Mouse (Mus musculus): Measurements from ENCODE around the gene Gucy2c. TPM values are rescaled to one million over a fixed set of nuclear protein-coding genes. Genes with fewer than 3 reads are reported as not detected.
A peak's percentile ranks its signal among the peaks of the same experiment; 100 is the strongest.

The Gucy2c gene
- polyA plus RNA-seq, 1 experiment from 2014 or later = 1.1 TPM

DNA sequence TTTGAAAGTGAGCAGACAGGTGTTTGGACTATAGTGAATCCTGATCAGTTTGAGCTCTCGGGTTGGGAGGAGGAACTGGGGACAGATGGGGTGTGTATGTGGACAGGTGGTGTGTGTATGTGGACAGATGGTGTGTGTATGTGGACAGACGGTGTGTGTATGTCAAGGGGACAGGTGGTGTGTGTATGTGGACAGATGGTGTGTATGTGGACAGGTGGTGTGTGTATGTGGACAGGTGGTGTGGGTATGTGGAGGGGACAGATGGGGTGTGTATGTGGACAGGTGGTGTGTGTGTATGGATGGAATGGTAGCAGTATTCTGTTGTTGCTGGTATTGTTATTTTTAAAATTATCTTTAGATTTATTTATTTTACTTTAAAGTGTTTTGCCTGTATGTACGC is 79.7 kb downstream of the Gucy2c start:
- DNase-seq = no peak
- no peak for ATAC-seq (ENCODE audit: low FRiP score, low TSS enrichment)
- H3K9me3 ChIP-seq (ENCODE audit: control insufficient read depth, low read length) = no peaks in the 10 kb centered on the region
- no peak overlapping the region for H3K27ac ChIP-seq (replicated peaks; ENCODE audit: low read depth, low read length)
- 92% methylated on average over 3 of the region's 3 CpGs for WGBS
- no peak overlapping the region for H3K4me2 ChIP-seq (ENCODE audit: low read length)
- H3K4me1 ChIP-seq (ENCODE audit: control insufficient read depth, insufficient read depth, low read length) = no peaks in the 10 kb centered on the region
- no peaks in the 10 kb centered on the region for H3K36me3 ChIP-seq (ENCODE audit: control insufficient read depth, insufficient read depth, low read length)
- H3K4me3 ChIP-seq (replicated peaks; ENCODE audit: low read depth, low read length) = no peak overlapping the region
- H3K27me3 ChIP-seq (ENCODE audit: control insufficient read depth, insufficient read depth, low read length) = no peaks in the 10 kb centered on the region
- H3K9ac ChIP-seq (replicated peaks; ENCODE audit: low read length) = no peak overlapping the region

DNA sequence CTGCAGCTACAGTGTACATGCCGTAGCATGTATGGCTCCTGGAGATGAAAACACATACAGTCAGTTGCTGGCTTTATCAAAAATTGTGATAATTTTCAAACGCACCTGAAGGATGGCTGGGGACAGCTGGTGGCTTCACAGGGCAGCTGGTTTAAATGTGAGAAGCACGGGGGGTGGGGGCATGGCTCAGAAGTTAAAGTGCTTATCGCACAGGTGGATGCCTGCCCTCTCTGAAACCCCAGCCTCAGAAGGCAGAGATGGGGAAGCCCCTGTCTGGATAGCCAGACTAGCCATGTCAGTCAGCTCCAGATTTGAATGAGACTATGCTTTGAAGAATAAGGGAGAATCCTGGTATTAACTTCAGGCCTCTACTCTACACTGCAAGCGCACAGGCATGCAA is 80.4 kb downstream of the Gucy2c start:
- 87% methylated on average over 5 of the region's 5 CpGs for WGBS
- no peaks in the 10 kb centered on the region for H3K9me3 ChIP-seq (ENCODE audit: control insufficient read depth, low read length)
- no peak for ATAC-seq (ENCODE audit: low FRiP score, low TSS enrichment)

DNA sequence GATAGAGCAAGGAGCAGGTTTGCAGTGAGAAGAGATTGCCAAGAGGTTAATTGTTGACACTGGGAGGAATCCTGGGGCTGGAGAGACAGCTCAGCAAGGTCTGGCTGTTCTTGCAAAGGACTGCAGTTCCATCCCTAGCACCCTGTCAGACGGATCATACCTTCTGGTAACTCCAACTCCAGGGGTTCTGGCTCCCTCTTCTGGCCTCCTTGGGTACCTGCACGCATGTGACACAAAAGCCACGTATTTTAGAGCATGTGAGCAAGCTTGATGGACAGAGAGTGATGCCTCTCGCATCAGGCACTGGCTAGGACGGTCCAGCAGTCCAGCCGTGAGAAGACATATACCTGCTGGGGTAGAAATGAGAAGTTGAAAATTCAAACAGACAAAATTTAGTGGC is 90.3 kb downstream of the Gucy2c start:
- WGBS = 93% methylated on average over 6 of the region's 6 CpGs
- Histone ChIP-seq H3K4me2 (ENCODE audit: low read length) (no peak overlapping the region), H3K9ac (replicated peaks; ENCODE audit: low read length) (no peak overlapping the region), H3K27me3 (ENCODE audit: control insufficient read depth, insufficient read depth, low read length) (no peaks in the 10 kb centered on the region), H3K4me3 (replicated peaks; ENCODE audit: low read depth, low read length) (no peak overlapping the region), H3K36me3 (ENCODE audit: control insufficient read depth, insufficient read depth, low read length) (no peaks in the 10 kb centered on the region), H3K27ac (replicated peaks; ENCODE audit: low read depth, low read length) (no peak overlapping the region), H3K4me1 (ENCODE audit: control insufficient read depth, insufficient read depth, low read length) (no peaks in the 10 kb centered on the region), H3K9me3 (ENCODE audit: control insufficient read depth, low read length) (no peaks in the 10 kb centered on the region)
- no peak for DNase-seq
- no peak for ATAC-seq (ENCODE audit: low FRiP score, low TSS enrichment)

More for the DNA sequence above, 80.4 kb downstream of the Gucy2c start:
- Histone ChIP-seq H3K27ac (replicated peaks; ENCODE audit: low read depth, low read length) (no peak overlapping the region), H3K27me3 (ENCODE audit: control insufficient read depth, insufficient read depth, low read length) (no peaks in the 10 kb centered on the region), H3K9ac (replicated peaks; ENCODE audit: low read length) (no peak overlapping the region), H3K4me2 (ENCODE audit: low read length) (no peak overlapping the region), H3K36me3 (ENCODE audit: control insufficient read depth, insufficient read depth, low read length) (no peaks in the 10 kb centered on the region), H3K4me3 (replicated peaks; ENCODE audit: low read depth, low read length) (no peak overlapping the region), H3K4me1 (ENCODE audit: control insufficient read depth, insufficient read depth, low read length) (no peaks in the 10 kb centered on the region)
- DNase-seq = no peak

DNA sequence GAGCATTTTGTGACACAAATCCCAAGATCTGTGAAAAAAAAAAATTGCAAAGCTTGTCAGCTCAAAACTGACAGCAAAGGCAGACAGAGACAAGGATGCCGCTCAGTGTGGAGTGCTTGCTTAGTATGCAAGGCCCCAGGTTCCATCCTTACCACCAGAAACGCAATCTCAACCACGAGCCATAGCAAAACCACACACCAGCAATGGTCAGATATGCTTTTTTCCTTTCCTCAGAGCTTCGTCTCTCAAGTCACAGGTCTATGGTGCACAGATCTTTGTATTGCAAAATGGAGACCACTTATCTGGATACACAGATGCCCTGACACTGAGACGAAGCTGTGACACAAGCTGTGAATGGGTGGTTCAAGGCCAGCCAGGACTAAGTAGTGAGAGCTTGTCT is 91.0 kb downstream of the Gucy2c start:
- Histone ChIP-seq H3K4me2 (ENCODE audit: low read length) (no peak overlapping the region), H3K9ac (replicated peaks; ENCODE audit: low read length) (no peak overlapping the region), H3K9me3 (ENCODE audit: control insufficient read depth, low read length) (no peaks in the 10 kb centered on the region), H3K4me1 (ENCODE audit: control insufficient read depth, insufficient read depth, low read length) (no peaks in the 10 kb centered on the region), H3K27ac (replicated peaks; ENCODE audit: low read depth, low read length) (no peak overlapping the region), H3K4me3 (replicated peaks; ENCODE audit: low read depth, low read length) (no peak overlapping the region), H3K27me3 (ENCODE audit: control insufficient read depth, insufficient read depth, low read length) (no peaks in the 10 kb centered on the region), H3K36me3 (ENCODE audit: control insufficient read depth, insufficient read depth, low read length) (no peaks in the 10 kb centered on the region)
- DNase-seq (no peak), ATAC-seq (ENCODE audit: low FRiP score, low TSS enrichment) (no peak)
- WGBS = 83% methylated on average over 5 of the region's 5 CpGs

DNA sequence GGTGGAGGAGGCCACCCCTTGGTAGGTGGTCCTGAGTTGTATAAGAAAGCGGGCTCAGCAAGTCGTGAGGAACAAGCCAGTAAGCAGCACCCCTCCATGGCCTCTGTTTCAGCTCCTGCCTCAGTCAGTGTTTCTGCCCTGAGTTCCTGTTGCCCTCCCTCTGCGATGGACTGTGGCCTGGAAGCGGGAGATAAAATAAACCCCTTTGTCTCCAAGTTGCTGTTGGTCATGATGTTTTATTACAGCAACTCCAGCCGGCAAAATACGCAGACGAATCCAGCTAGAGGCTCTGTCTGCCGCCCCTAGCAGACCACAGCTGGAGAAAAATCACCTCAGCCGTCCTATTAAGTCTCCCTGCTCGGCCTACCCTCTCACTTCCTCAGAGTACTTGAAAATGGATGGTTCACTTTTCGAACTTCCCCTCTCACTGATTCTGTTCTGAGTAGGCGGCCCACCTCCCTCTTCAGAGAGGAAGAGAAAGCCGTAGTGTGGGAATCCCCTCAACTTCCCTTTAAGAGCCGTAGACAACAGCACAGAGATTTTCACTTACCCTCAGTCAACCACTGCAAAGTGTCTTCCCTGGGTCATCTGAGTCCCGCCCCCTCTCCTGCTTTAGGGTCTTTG is 91.7 kb downstream of the Gucy2c start:
- ATAC-seq (ENCODE audit: low FRiP score, low TSS enrichment) (no peak), DNase-seq (no peak)
- Histone ChIP-seq H3K36me3 (ENCODE audit: control insufficient read depth, insufficient read depth, low read length) (no peaks in the 10 kb centered on the region), H3K27ac (replicated peaks; ENCODE audit: low read depth, low read length) (no peak overlapping the region), H3K9me3 (ENCODE audit: control insufficient read depth, low read length) (no peaks in the 10 kb centered on the region), H3K4me1 (ENCODE audit: control insufficient read depth, insufficient read depth, low read length) (no peaks in the 10 kb centered on the region), H3K4me2 (ENCODE audit: low read length) (no peak overlapping the region), H3K27me3 (ENCODE audit: control insufficient read depth, insufficient read depth, low read length) (no peaks in the 10 kb centered on the region), H3K4me3 (replicated peaks; ENCODE audit: low read depth, low read length) (no peak overlapping the region), H3K9ac (replicated peaks; ENCODE audit: low read length) (no peak overlapping the region)
- 79% methylated on average over 15 of the region's 15 CpGs for WGBS

DNA sequence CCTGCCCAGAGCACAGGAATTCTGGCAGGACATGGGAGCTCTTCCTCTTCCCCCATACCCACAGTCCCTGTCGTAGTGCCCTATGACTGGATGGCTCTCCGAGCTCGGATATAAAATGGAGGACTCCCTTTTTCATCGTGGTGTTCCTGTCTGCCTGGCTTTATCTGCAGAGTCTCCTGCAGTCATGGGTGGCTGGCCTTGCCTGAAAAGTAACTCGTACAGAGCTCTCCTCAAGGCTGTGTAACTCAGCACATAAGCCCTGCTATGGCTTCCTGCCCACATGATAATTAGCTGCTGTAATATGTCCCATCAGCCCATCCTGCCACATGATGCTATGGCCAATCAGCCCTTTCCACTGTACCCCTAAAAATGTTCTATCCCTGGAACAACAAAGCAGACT is 96.1 kb downstream of the Gucy2c start:
- Histone ChIP-seq H3K4me3 (replicated peaks; ENCODE audit: low read depth, low read length) (no peak overlapping the region), H3K27me3 (ENCODE audit: control insufficient read depth, insufficient read depth, low read length) (no peaks in the 10 kb centered on the region), H3K9me3 (ENCODE audit: control insufficient read depth, low read length) (no peaks in the 10 kb centered on the region), H3K36me3 (ENCODE audit: control insufficient read depth, insufficient read depth, low read length) (no peaks in the 10 kb centered on the region), H3K9ac (replicated peaks; ENCODE audit: low read length) (no peak overlapping the region), H3K4me1 (ENCODE audit: control insufficient read depth, insufficient read depth, low read length) (no peaks in the 10 kb centered on the region), H3K4me2 (ENCODE audit: low read length) (no peak overlapping the region), H3K27ac (replicated peaks; ENCODE audit: low read depth, low read length) (no peak overlapping the region)
- ATAC-seq (ENCODE audit: low FRiP score, low TSS enrichment) (no peak), DNase-seq (no peak)
- 67% methylated on average over 5 of the region's 5 CpGs for WGBS

DNA sequence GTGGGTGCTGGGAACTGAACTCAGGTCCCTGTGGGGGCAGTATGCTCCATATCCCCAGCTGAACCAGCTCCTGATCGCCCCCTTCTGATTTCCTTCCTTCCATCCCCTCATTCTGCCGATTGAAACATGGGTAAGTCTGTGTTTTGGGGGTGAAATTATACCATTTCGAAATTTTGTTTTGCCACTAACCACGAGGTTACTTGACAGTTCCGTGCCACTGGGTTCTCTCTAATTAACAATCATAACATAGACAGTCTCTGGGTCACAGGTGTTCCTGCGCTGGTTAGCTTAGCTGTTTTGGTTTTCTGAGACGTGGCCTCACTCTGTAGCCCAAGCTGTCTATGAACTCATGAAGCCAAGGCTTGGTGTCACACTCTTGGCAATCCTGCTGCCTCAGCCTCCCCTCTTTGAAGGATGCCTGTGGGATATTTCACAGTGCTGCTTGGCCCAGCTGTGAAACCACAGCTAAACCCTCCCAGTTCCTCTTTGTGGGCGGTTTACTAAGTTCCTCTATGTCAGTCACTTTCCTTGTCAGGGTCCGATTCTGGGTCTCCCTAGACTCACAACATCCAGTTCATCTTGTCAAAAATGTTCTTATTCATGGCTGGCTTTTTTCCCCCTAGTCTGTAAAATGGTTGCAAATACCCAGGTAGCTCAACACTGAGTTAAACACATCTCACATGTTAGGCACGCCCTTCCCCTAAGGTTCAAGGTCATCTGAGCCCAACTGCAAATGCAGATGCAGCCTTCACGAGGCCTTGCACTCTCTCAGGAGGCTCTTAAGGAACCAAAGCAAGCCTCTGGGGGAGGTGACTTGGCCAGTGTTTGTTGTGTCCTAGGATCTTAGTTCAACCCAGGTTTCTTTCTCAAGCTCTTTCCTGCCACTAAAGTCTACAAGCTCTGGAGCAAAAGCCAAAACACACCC is 97.9 kb downstream of the Gucy2c start:
- DNase-seq (no peak), ATAC-seq (ENCODE audit: low FRiP score, low TSS enrichment) (no peak)
- H3K4me2 ChIP-seq (ENCODE audit: low read length) = no peak overlapping the region
- no peak overlapping the region for H3K9ac ChIP-seq (replicated peaks; ENCODE audit: low read length)
- H3K27me3 ChIP-seq (ENCODE audit: control insufficient read depth, insufficient read depth, low read length) = no peaks in the 10 kb centered on the region
- no peaks in the 10 kb centered on the region for H3K9me3 ChIP-seq (ENCODE audit: control insufficient read depth, low read length)
- H3K27ac ChIP-seq (replicated peaks; ENCODE audit: low read depth, low read length) = no peak overlapping the region
- no peaks in the 10 kb centered on the region for H3K4me1 ChIP-seq (ENCODE audit: control insufficient read depth, insufficient read depth, low read length)
- no peak overlapping the region for H3K4me3 ChIP-seq (replicated peaks; ENCODE audit: low read depth, low read length)
- 87% methylated on average over 11 of the region's 11 CpGs for WGBS
- H3K36me3 ChIP-seq (ENCODE audit: control insufficient read depth, insufficient read depth, low read length) = no peaks in the 10 kb centered on the region

DNA sequence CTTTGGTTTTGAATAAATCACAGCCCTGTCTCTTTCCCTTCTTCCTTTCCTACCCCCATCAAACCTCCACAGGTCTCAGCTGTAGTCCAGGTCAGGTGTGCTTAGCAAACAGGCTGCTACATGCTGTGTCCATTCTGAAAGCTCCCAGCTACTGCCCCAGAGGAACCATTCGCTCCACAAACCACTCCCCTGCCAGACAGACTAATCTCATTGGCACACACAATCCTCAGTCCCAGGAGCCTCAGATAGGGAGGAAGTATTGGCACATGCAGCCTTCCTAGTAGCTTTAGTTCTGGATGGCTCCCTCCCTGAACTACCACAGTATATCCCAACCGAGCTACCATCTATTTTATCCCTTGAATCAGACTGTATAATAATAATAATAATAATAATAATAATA is 102.2 kb downstream of the Gucy2c start:
- Histone ChIP-seq H3K9ac (replicated peaks; ENCODE audit: low read length) (no peak overlapping the region), H3K4me1 (ENCODE audit: control insufficient read depth, insufficient read depth, low read length) (no peaks in the 10 kb centered on the region), H3K27me3 (ENCODE audit: control insufficient read depth, insufficient read depth, low read length) (no peaks in the 10 kb centered on the region), H3K27ac (replicated peaks; ENCODE audit: low read depth, low read length) (no peak overlapping the region), H3K4me2 (ENCODE audit: low read length) (no peak overlapping the region), H3K36me3 (ENCODE audit: control insufficient read depth, insufficient read depth, low read length) (no peaks in the 10 kb centered on the region), H3K9me3 (ENCODE audit: control insufficient read depth, low read length) (no peaks in the 10 kb centered on the region), H3K4me3 (replicated peaks; ENCODE audit: low read depth, low read length) (no peak overlapping the region)
- no peak for ATAC-seq (ENCODE audit: low FRiP score, low TSS enrichment)
- 23% methylated on average over 2 of the region's 2 CpGs for WGBS
- DNase-seq = peak; percentile 6

DNA sequence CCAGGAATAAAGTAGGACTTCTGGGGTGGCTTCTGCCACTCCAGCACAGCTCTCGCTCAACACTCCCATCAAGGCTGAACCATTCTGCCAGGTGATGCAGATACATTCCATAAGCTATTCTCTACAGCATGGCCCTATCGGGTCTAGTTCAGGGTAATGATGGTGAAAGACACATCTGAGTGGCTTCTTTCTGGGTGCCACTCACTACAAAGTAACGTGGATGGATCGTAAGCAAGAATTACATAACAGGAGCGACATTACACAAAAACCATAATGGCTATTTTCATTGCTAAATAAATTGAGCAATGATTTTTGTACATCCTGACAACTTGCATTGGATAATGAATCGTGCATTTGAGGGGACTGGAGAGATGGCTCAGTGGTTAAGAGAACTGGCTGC is 106.6 kb downstream of the Gucy2c start:
- Histone ChIP-seq H3K4me1 (ENCODE audit: control insufficient read depth, insufficient read depth, low read length) (no peaks in the 10 kb centered on the region), H3K9ac (replicated peaks; ENCODE audit: low read length) (no peak overlapping the region), H3K36me3 (ENCODE audit: control insufficient read depth, insufficient read depth, low read length) (no peaks in the 10 kb centered on the region), H3K4me3 (replicated peaks; ENCODE audit: low read depth, low read length) (no peak overlapping the region), H3K27me3 (ENCODE audit: control insufficient read depth, insufficient read depth, low read length) (no peaks in the 10 kb centered on the region), H3K4me2 (ENCODE audit: low read length) (no peak overlapping the region), H3K27ac (replicated peaks; ENCODE audit: low read depth, low read length) (no peak overlapping the region), H3K9me3 (ENCODE audit: control insufficient read depth, low read length) (no peaks in the 10 kb centered on the region)
- WGBS = 91% methylated on average over 6 of the region's 6 CpGs
- ATAC-seq (ENCODE audit: low FRiP score, low TSS enrichment) (no peak), DNase-seq (no peak)

Data from midbrain, embryonic 14.5 days (tissue).